Mouse (Mus musculus) kidney, adult 2 months (tissue): ENCODE measurements around the gene Gdpd4. TPM values are rescaled to one million over a fixed set of nuclear protein-coding genes. Genes with fewer than 3 reads are reported as not detected.

Experiments
- DNase-seq: peaks from one replicate; pipeline ENCODE4 v3.0.0; 2021
- H3K27ac ChIP-seq: fragments of 200-500 bp; 2 replicates; pipeline ENCODE4 v1.5.1; 2012; ENCODE audit warnings: low read depth, low read length, control low read depth, inconsistent platforms; ENCODE audit not compliant: insufficient read depth
- H3K27me3 ChIP-seq: fragments of 200-500 bp; replicated peaks from 2 replicates; pipeline ENCODE4 v1.6.1; 2012; ENCODE audit warnings: mild to moderate bottlenecking, moderate library complexity, low read length, inconsistent platforms; ENCODE audit not compliant: control insufficient read depth, insufficient read depth
- H3K36me3 ChIP-seq: fragments of 200-500 bp; 2 replicates; pipeline ENCODE4 v1.6.1; 2012; ENCODE audit warnings: mild to moderate bottlenecking, moderate library complexity, low read length, inconsistent platforms; ENCODE audit not compliant: control insufficient read depth, insufficient read depth
- H3K4me1 ChIP-seq: fragments of 200-500 bp; 2 replicates; pipeline ENCODE4 v1.6.1; 2011; ENCODE audit warnings: low read length; ENCODE audit not compliant: control insufficient read depth, insufficient read depth
- H3K4me3 ChIP-seq: fragments of 200-500 bp; 2 replicates; pipeline ENCODE4 v1.5.1; 2011; ENCODE audit warnings: mild to moderate bottlenecking, low read depth, low read length, control low read depth; ENCODE audit not compliant: insufficient read depth
- CTCF ChIP-seq: fragments of 200-500 bp; conservative IDR thresholded peaks from 2 replicates; pipeline ENCODE4 v1.5.1; 2011; ENCODE audit warnings: low read depth, mild to moderate bottlenecking, control low read depth, low read length, moderate library complexity, mixed read lengths; ENCODE audit not compliant: insufficient read depth, insufficient read length
- POLR2A ChIP-seq: fragments of 200-500 bp; IDR thresholded peaks from one replicate; pipeline ENCODE4 v1.6.1; 2011; ENCODE audit warnings: low read depth, low read length, control low read depth
- WGBS: fragments of 180-500 bp; shearing (Covaris S2); methylation state at CpG from one replicate; pipeline ENCODE4 v1.1.7; 2018; 5-methylcytosine and 5-hydroxymethylcytosine counted together
- polyA plus RNA-seq: library from polyadenylated mRNA; depleted of rRNA; stranded (reverse); fragments of >200 nt; gene quantifications from 2 replicates; pipeline ENCODE4 v1.2.3, GENCODE M21; 2012

The Gdpd4 gene
- polyA plus RNA-seq, 1 experiment: not detected

- TF ChIP-seq CTCF (peak; percentile 79), POLR2A (no peak)
- no peak overlapping the region for H3K4me3 ChIP-seq
- WGBS: 17% methylated on average over 8 of the region's 8 CpGs
Measured at GRCm38 (mm10) chr7:98051980-98052379, 132.2 kb downstream of the Gdpd4 start.

GRCm38 (mm10) chr7:98054461-98054860 is 134.7 kb downstream of the Gdpd4 start:
- WGBS: 81% methylated on average over 9 of the region's 9 CpGs
- TF ChIP-seq CTCF: no peak
- TF ChIP-seq POLR2A: no peak
- no peaks in the 10 kb centered on the region for H3K27me3 ChIP-seq
- no peak overlapping the region for H3K27ac ChIP-seq
- DNase-seq: no peak
- no peak overlapping the region for H3K4me3 ChIP-seq
- no peaks in the 10 kb centered on the region for H3K4me1 ChIP-seq
- H3K36me3 ChIP-seq: no peaks in the 10 kb centered on the region

More at GRCm38 (mm10) chr7:98051980-98052379, 132.2 kb downstream of the Gdpd4 start:
- no peaks in the 10 kb centered on the region for H3K4me1 ChIP-seq
- H3K27ac ChIP-seq: no peak overlapping the region
- peak; percentile 52 for DNase-seq
- H3K27me3 ChIP-seq: no peaks in the 10 kb centered on the region
- H3K36me3 ChIP-seq: no peaks in the 10 kb centered on the region

- H3K4me1 ChIP-seq: no peaks in the 10 kb centered on the region
- no peak overlapping the region for H3K4me3 ChIP-seq
- no peak overlapping the region for H3K27ac ChIP-seq
- no peaks in the 10 kb centered on the region for H3K36me3 ChIP-seq
- no peak for DNase-seq
- no peaks in the 10 kb centered on the region for H3K27me3 ChIP-seq
- WGBS: 88% methylated on average over 8 of the region's 8 CpGs
- TF ChIP-seq POLR2A (no peak), CTCF (no peak)
Measured at GRCm38 (mm10) chr7:98054942-98055341, 135.2 kb downstream of the Gdpd4 start.

- no peak overlapping the region for H3K4me3 ChIP-seq
- DNase-seq: no peak
- H3K4me1 ChIP-seq: no peaks in the 10 kb centered on the region
- H3K27me3 ChIP-seq: no peaks in the 10 kb centered on the region
- no peak overlapping the region for H3K27ac ChIP-seq
- no peaks in the 10 kb centered on the region for H3K36me3 ChIP-seq
- no peak for TF ChIP-seq POLR2A
- no peak for TF ChIP-seq CTCF
- WGBS: 86% methylated on average over 11 of the region's 11 CpGs
Measured at GRCm38 (mm10) chr7:98066229-98066628, 146.5 kb downstream of the Gdpd4 start.

GRCm38 (mm10) chr7:98071620-98072019 is 151.9 kb downstream of the Gdpd4 start:
- DNase-seq: peak; percentile 82
- H3K36me3 ChIP-seq: no peaks in the 10 kb centered on the region
- no peak overlapping the region for H3K27ac ChIP-seq
- no peak overlapping the region for H3K4me3 ChIP-seq
- no peaks in the 10 kb centered on the region for H3K27me3 ChIP-seq
- TF ChIP-seq CTCF (peak; percentile 99), POLR2A (no peak)
- no peaks in the 10 kb centered on the region for H3K4me1 ChIP-seq
- WGBS: 37% methylated on average over 5 of the region's 5 CpGs

- no peak for DNase-seq
- TF ChIP-seq POLR2A: no peak
- no peak for TF ChIP-seq CTCF
- H3K27me3 ChIP-seq: no peaks in the 10 kb centered on the region
- no peak overlapping the region for H3K27ac ChIP-seq
- 80% methylated on average over 11 of the region's 11 CpGs for WGBS
- no peaks in the 10 kb centered on the region for H3K36me3 ChIP-seq
- no peaks in the 10 kb centered on the region for H3K4me1 ChIP-seq
- no peak overlapping the region for H3K4me3 ChIP-seq
Measured at GRCm38 (mm10) chr7:98077453-98077852, 157.7 kb downstream of the Gdpd4 start.

GRCm38 (mm10) chr7:98082376-98082775 is 162.6 kb downstream of the Gdpd4 start:
- Histone ChIP-seq H3K27ac (no peak overlapping the region), H3K36me3 (no peaks in the 10 kb centered on the region), H3K27me3 (no peaks in the 10 kb centered on the region), H3K4me1 (no peaks in the 10 kb centered on the region), H3K4me3 (no peak overlapping the region)
- TF ChIP-seq POLR2A (no peak), CTCF (no peak)
- 47% methylated on average over 5 of the region's 5 CpGs for WGBS
- peak; percentile 14 for DNase-seq
